Mouse (Mus musculus) ES-E14 (cell line): ENCODE data around the gene Cyp26b1.

Source experiments
- HCFC1 ChIP-seq: IDR thresholded peaks from 2 replicates; pipeline ENCODE4 v1.6.1; 2012; ENCODE audit warnings: low read length, inconsistent platforms, borderline replicate concordance; ENCODE audit not compliant: insufficient read depth
- MAFK ChIP-seq: IDR thresholded peaks from 2 replicates; pipeline ENCODE4 v1.6.1; 2014; ENCODE audit warnings: mild to moderate bottlenecking, low read depth, low read length, inconsistent platforms; ENCODE audit not compliant: insufficient read depth

- TF ChIP-seq MAFK (no peak), HCFC1 (no peak)
Measured at GRCm38 (mm10) chr6:84565245-84565644, 28.5 kb downstream of the Cyp26b1 start.
